Mouse (Mus musculus): Measurements from ENCODE around the gene Tpk1.

DNA sequence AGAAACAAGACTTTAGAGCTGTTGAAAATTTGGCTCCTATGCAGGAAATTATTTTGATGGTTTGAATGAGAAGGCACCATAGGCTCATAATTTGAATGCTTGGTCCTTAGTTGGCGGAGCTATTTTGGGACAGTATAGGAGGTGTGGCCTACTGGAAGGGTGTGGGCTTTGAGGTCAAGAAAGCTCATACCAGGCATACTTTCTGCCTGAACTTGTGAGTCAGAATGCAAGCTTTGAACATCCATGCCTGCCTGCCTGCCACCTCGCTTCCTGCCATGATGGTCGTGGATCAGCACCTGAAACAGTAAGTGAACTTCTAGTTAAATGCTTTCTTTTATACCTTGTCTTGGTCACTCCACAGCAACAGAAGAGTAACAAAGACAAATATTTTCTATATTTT is 283.8 kb downstream of the Tpk1 start:
- TF ChIP-seq POLR2A (IDR thresholded peaks at IDR 0.05; ENCODE audit: extremely low read depth, insufficient read depth, low read length) (no peak), CTCF (IDR thresholded peaks at IDR 0.05; ENCODE audit: extremely low read depth, insufficient read depth, low read length) (no peak)

All from cortical plate, adult 2 months (tissue).